Comparison of ENCODE assay signal across 9 mouse cellular contexts in the genomic region with DNA sequence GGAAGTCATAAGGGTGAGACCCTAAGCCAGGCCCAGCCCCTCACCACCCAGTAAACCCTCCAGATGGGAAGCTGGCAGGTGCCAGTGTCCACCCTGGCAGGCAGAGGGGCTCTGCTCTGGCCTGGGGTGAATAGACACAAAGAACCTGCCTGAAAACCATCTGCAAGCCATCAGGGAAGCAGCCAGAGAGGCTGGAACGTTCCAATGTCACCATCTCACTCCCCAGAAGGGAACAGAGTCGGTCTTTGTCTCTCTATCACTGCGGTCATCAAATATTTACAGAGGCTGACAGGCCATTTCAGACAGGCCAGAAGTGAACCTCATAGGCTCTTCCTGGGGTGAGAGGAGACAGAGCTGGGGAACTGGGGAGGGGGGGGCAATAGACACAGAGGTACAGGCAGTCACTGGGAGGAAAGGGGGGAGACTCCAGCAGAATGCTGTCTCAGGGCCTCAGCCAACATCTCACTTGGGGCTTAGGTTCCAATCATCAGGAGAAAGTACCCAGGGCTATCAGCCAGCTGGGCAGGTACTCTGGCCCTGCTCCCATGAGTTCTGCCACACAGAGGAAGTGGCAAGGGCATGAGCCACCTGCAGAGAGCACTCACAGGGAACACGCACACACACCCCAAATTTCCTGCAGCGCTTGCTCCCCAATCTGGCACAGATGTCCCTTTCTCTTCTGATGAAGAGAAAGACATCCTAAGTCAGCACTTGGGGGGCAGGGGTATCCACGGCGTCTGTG. TPM values are rescaled to one million over a fixed set of nuclear protein-coding genes. Genes with fewer than 3 reads are reported as not detected.
DNase-seq lines count a peak whose midpoint lies in the region; ATAC-seq and TF ChIP-seq lines count a peak whose summit lies in the region.
"Had no signal": no experiment of that assay in that cellular context is flagged by ENCODE, and none has a peak within 500 bp of the region (broad histone marks: within the 10 kb centered on the region; RNA-seq: fewer than 3 reads in every experiment).

No protein-coding gene starts in this region.

- H3K27me3 ChIP-seq in embryonic facial prominence, embryonic 13.5 days: no peaks in the 10 kb centered on the region
- H3K27me3 ChIP-seq in intestine, embryonic 16.5 days (replicated peaks; ENCODE audit: control insufficient read depth, insufficient read depth, low read length): no peaks in the 10 kb centered on the region
- no peaks in the 10 kb centered on the region for H3K27me3 ChIP-seq in stomach, embryonic 15.5 days (replicated peaks)
- H3K27me3 ChIP-seq in kidney, embryonic 15.5 days: no peaks in the 10 kb centered on the region
- H3K27me3 ChIP-seq: embryonic facial prominence, embryonic 12.5 days had no signal

- H3K36me3 ChIP-seq in embryonic facial prominence, embryonic 13.5 days: no peaks in the 10 kb centered on the region
- no peaks in the 10 kb centered on the region for H3K36me3 ChIP-seq in intestine, embryonic 16.5 days (ENCODE audit: control insufficient read depth, insufficient read depth, low read length)
- H3K36me3 ChIP-seq in stomach, embryonic 15.5 days: no peaks in the 10 kb centered on the region
- no peaks in the 10 kb centered on the region for H3K36me3 ChIP-seq in kidney, embryonic 15.5 days
- H3K36me3 ChIP-seq: embryonic facial prominence, embryonic 12.5 days had no signal

- no peak for ATAC-seq in embryonic facial prominence, embryonic 13.5 days (ENCODE audit: insufficient number of reproducible peaks, insufficient read depth, low FRiP score, low TSS enrichment, low read depth)
- ATAC-seq in intestine, embryonic 16.5 days: peak; percentile 47
- 0 out of 2 replicates have a peak, but pooled peaks have one; percentile 13 for ATAC-seq in stomach, embryonic 15.5 days (ENCODE audit: insufficient read depth, low FRiP score, low read depth)
- ATAC-seq in kidney, embryonic 15.5 days (replicated peaks; ENCODE audit: low FRiP score): no peak

- no peak for DNase-seq in layer of hippocampus, adult 2 months (ENCODE audit: low spot score in 2 of 2)
- no peak for DNase-seq in layer of hippocampus, postnatal 10 days (ENCODE audit: low spot score in 2 of 2)
- DNase-seq in kidney, postnatal 36 days: no peak
- no peak for DNase-seq in MN1 (ENCODE audit: low spot score)

- H3K27ac ChIP-seq in layer of hippocampus, adult 2 months: peak overlapping the region; percentile 79
- H3K27ac ChIP-seq in embryonic facial prominence, embryonic 13.5 days: peak overlapping the region; percentile 48; the same call in 1 of the 2 replicates
- H3K27ac ChIP-seq in intestine, embryonic 16.5 days (ENCODE audit: low read length): peak overlapping the region; percentile 80
- H3K27ac ChIP-seq in stomach, embryonic 15.5 days: peak overlapping the region; percentile 72
- H3K27ac ChIP-seq in kidney, embryonic 15.5 days: no peak overlapping the region
- H3K27ac ChIP-seq: embryonic facial prominence, embryonic 12.5 days had no signal

- 66% methylated on average over 7 of the region's 7 CpGs for WGBS in embryonic facial prominence, embryonic 13.5 days
- 54% methylated on average over 7 of the region's 7 CpGs for WGBS in intestine, embryonic 16.5 days
- WGBS in stomach, embryonic 15.5 days: 54% methylated on average over 7 of the region's 7 CpGs
- 70% methylated on average over 7 of the region's 7 CpGs for WGBS in kidney, embryonic 15.5 days

- no peak for TF ChIP-seq CTCF in layer of hippocampus, adult 2 months (conservative IDR thresholded peaks at IDR 0.05)

- peaks cover 41% of the 10 kb centered on the region for H3K4me1 ChIP-seq in embryonic facial prominence, embryonic 13.5 days
- H3K4me1 ChIP-seq in intestine, embryonic 16.5 days (ENCODE audit: control insufficient read depth, insufficient read depth, low read length): peaks cover 46% of the 10 kb centered on the region
- H3K4me1 ChIP-seq in stomach, embryonic 15.5 days: peaks cover 41% of the 10 kb centered on the region
- peaks cover 31% of the 10 kb centered on the region for H3K4me1 ChIP-seq in kidney, embryonic 15.5 days

- H3K4me2 ChIP-seq in embryonic facial prominence, embryonic 13.5 days: no peak overlapping the region
- peak overlapping the region; percentile 8; the same call in 1 of the 2 replicates for H3K4me2 ChIP-seq in intestine, embryonic 16.5 days (ENCODE audit: low read depth, low read length)
- no peak overlapping the region for H3K4me2 ChIP-seq in stomach, embryonic 15.5 days
- no peak overlapping the region for H3K4me2 ChIP-seq in kidney, embryonic 15.5 days
- H3K4me2 ChIP-seq: embryonic facial prominence, embryonic 12.5 days had no signal

- no peak overlapping the region for H3K4me3 ChIP-seq in layer of hippocampus, adult 2 months
- no peak overlapping the region for H3K4me3 ChIP-seq in embryonic facial prominence, embryonic 13.5 days
- no peak overlapping the region for H3K4me3 ChIP-seq in intestine, embryonic 16.5 days (ENCODE audit: low read length)
- no peak overlapping the region for H3K4me3 ChIP-seq in stomach, embryonic 15.5 days (replicated peaks)
- H3K4me3 ChIP-seq in kidney, embryonic 15.5 days (replicated peaks): no peak overlapping the region
- H3K4me3 ChIP-seq: embryonic facial prominence, embryonic 12.5 days had no signal

- H3K9ac ChIP-seq in embryonic facial prominence, embryonic 13.5 days: no peak overlapping the region
- peak overlapping the region; percentile 36 for H3K9ac ChIP-seq in intestine, embryonic 16.5 days (ENCODE audit: low read depth, low read length)
- no peak overlapping the region for H3K9ac ChIP-seq in stomach, embryonic 15.5 days
- H3K9ac ChIP-seq in kidney, embryonic 15.5 days: no peak overlapping the region
- H3K9ac ChIP-seq: embryonic facial prominence, embryonic 12.5 days had no signal

- no peaks in the 10 kb centered on the region for H3K9me3 ChIP-seq in embryonic facial prominence, embryonic 13.5 days
- no peaks in the 10 kb centered on the region for H3K9me3 ChIP-seq in intestine, embryonic 16.5 days (ENCODE audit: control insufficient read depth, low read length)
- no peaks in the 10 kb centered on the region for H3K9me3 ChIP-seq in stomach, embryonic 15.5 days
- H3K9me3 ChIP-seq in kidney, embryonic 15.5 days (replicated peaks): no peaks in the 10 kb centered on the region
- H3K9me3 ChIP-seq: embryonic facial prominence, embryonic 12.5 days had no signal

RNA-seq across cellular contexts. Expression of gene Wnk2, which starts 15.7 kb away (rescaled TPM):
- total RNA-seq in layer of hippocampus, adult 2 months (2021): 100 to 1,000 TPM in 1 of 2 experiments, 10 to 100 TPM in 1; 99.2 to 101 TPM
- total RNA-seq in layer of hippocampus, postnatal 10 days (2021): 10 to 100 TPM; 88.6 to 98.8 TPM
- 2.4 and 2.5 TPM in 2 replicates for polyA plus RNA-seq in embryonic facial prominence, embryonic 13.5 days (2015; fragmentation: Nextera tagmentation; extraction: Ambion mirVana)
- 2.9 and 3.5 TPM in 2 replicates for polyA plus RNA-seq in intestine, embryonic 16.5 days (2015; fragmentation: Nextera tagmentation; extraction: Ambion mirVana)
- polyA plus RNA-seq in stomach, embryonic 15.5 days (2015; fragmentation: Nextera tagmentation; extraction: Ambion mirVana): 3.3 and 3.8 TPM in 2 replicates
- polyA plus RNA-seq in kidney, embryonic 15.5 days (2015; fragmentation: Nextera tagmentation; extraction: Ambion mirVana): 1.2 and 1.4 TPM in 2 replicates

RNA-seq across cellular contexts. Expression of gene Ninj1, which starts 55.2 kb away (rescaled TPM):
- total RNA-seq in layer of hippocampus, adult 2 months (2021): 10 to 100 TPM; 17.9 to 20.3 TPM
- total RNA-seq in layer of hippocampus, postnatal 10 days (2021): 10 to 100 TPM; 23.3 to 24.5 TPM
- polyA plus RNA-seq in embryonic facial prominence, embryonic 13.5 days (2015; fragmentation: Nextera tagmentation; extraction: Ambion mirVana): 44.9 and 48.0 TPM in 2 replicates
- 60.0 and 63.3 TPM in 2 replicates for polyA plus RNA-seq in intestine, embryonic 16.5 days (2015; fragmentation: Nextera tagmentation; extraction: Ambion mirVana)
- 52.5 and 54.3 TPM in 2 replicates for polyA plus RNA-seq in stomach, embryonic 15.5 days (2015; fragmentation: Nextera tagmentation; extraction: Ambion mirVana)
- polyA plus RNA-seq in kidney, embryonic 15.5 days (2015; fragmentation: Nextera tagmentation; extraction: Ambion mirVana): 57.5 and 59.8 TPM in 2 replicates

Comparison
In these comparisons a context has a peak if more than half of its experiments do, and no peak if none do; other contexts are left out.
1. ATAC-seq: peak in intestine, embryonic 16.5 days (single experiment) and stomach, embryonic 15.5 days (single experiment); none in embryonic facial prominence, embryonic 13.5 days (single experiment) and kidney, embryonic 15.5 days (single experiment).